ENCODE assay signal across 8 mouse cellular contexts in the genomic region with DNA sequence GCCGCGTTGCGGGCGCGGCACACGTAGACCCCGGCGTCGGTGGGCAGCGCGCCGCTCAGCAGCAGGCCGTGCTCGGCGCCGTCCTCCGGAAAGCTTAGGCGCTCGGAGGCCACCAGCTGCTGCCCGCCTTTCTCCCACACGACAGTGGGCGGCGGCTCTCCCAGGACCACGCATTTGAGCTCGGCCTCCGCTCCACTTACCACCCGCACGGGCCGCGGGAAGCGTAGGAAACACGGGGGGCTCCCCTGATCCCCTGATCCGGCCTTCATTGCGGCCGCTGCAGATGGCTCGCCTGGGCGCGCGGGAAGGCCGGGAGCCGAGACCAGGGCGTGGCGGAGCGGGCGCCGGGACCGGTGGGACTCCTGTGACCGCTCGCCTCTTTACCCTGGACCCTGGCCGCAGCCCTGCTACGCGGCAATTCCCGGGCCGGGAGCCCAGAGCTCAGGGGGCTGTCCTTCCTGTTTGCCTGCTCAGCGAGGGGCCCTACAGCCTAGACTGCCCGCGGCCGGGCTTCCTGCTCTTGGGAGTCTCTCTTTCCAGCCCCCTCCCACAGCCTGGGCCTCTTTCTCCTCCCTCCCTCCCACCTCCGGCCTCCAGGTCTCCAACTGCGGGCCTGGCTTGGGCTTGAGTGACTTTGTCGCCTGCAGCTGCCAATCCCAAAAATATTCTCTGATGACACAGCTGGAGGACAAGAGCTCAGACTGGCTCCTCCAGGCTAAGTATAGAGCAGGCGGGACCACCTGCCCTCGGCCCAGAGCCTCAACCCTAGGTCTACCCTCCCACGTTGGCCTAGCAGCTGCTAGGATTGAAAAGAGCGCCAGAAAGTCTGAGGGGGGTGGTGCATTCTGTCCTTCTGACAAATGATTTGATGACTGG. TPM values are rescaled to one million over a fixed set of nuclear protein-coding genes. Genes with fewer than 3 reads are reported as not detected.
A peak's percentile ranks its signal among the peaks of the same experiment; 100 is the strongest.
DNase-seq lines count a peak whose midpoint lies in the region; ATAC-seq and TF ChIP-seq lines count a peak whose summit lies in the region.

TSS of gene Obsl1 (minus strand) at position 497 of the 876 bp plus-strand sequence.

- WGBS in forebrain, embryonic 12.5 days = under 1% methylated on average over 65 of the region's 65 CpGs
- 2% methylated on average over 65 of the region's 65 CpGs for WGBS in small intestine, adult 2 months

- intact Hi-C loops in heart, postnatal 10 days (cut with DNase I) = loop anchor here (1.0 to 5.0 kb wide), 3 partner anchors 15 to 53 kb away; partner anchors contain the start of genes Slc4a3 and Stk11ip

- no peaks in the 10 kb centered on the region for H3K9me3 ChIP-seq in ES-Bruce4 (replicated peaks; ENCODE audit: control insufficient read depth, insufficient read depth, low read length, poor library complexity, severe bottlenecking)
- no peaks in the 10 kb centered on the region for H3K9me3 ChIP-seq in forebrain, embryonic 12.5 days

- no peak for TF ChIP-seq CTCF in ES-Bruce4 (IDR thresholded peaks at IDR 0.05; ENCODE audit: low read depth, low read length)
- no peak for TF ChIP-seq CTCF in small intestine, adult 2 months (IDR thresholded peaks at IDR 0.05; ENCODE audit: extremely low read depth, insufficient read length, insufficient replicate concordance, low read depth, low read length)

- H3K4me3 ChIP-seq in ES-Bruce4 (ENCODE audit: low read depth, low read length) = peak within 1 kb of the TSS; percentile 57
- H3K4me3 ChIP-seq in forebrain, embryonic 12.5 days (replicated peaks) = peak within 1 kb of the TSS; percentile 66
- peak within 1 kb of the TSS; percentile 66 for H3K4me3 ChIP-seq in small intestine, adult 2 months (ENCODE audit: low read depth, low read length)

- H3K36me3 ChIP-seq in ES-Bruce4 (ENCODE audit: control insufficient read depth, insufficient read depth, low read length, poor library complexity, severe bottlenecking) = no peaks in the 10 kb centered on the region
- H3K36me3 ChIP-seq in forebrain, embryonic 12.5 days (replicated peaks) = peaks cover 18% of the 10 kb centered on the region
- H3K36me3 ChIP-seq in small intestine, adult 2 months (ENCODE audit: control insufficient read depth, insufficient read depth, low read length) = no peaks in the 10 kb centered on the region

- H3K4me1 ChIP-seq in ES-Bruce4 (ENCODE audit: control insufficient read depth, insufficient read depth, low read length) = peaks cover 11% of the 10 kb centered on the region
- peaks cover 20% of the 10 kb centered on the region for H3K4me1 ChIP-seq in forebrain, embryonic 12.5 days
- no peaks in the 10 kb centered on the region for H3K4me1 ChIP-seq in small intestine, adult 2 months (ENCODE audit: control insufficient read depth, insufficient read depth, insufficient read length, low read length)

- ATAC-seq in forebrain, embryonic 12.5 days (ENCODE audit: low FRiP score) = peak; percentile 77

- TF ChIP-seq EP300 in ES-Bruce4 (IDR thresholded peaks at IDR 0.05; ENCODE audit: insufficient read depth, low read depth, low read length) = peak; percentile 20; the same call in 1 of the 2 replicates

- peak within 1 kb of the TSS; percentile 91 for H3K9ac ChIP-seq in ES-Bruce4 (ENCODE audit: low read depth, poor library complexity, severe bottlenecking)
- H3K9ac ChIP-seq in forebrain, embryonic 12.5 days = peak within 1 kb of the TSS; percentile 76

- H3K27me3 ChIP-seq in ES-Bruce4 (ENCODE audit: control insufficient read depth, insufficient read depth, low read length, poor library complexity, severe bottlenecking) = no peaks in the 10 kb centered on the region
- H3K27me3 ChIP-seq in forebrain, embryonic 12.5 days = peaks cover 29% of the 10 kb centered on the region
- peaks cover 13% of the 10 kb centered on the region for H3K27me3 ChIP-seq in small intestine, adult 2 months (ENCODE audit: control insufficient read depth, insufficient read depth, low read length)

- DNase-seq in adrenal gland, postnatal 14 days = peak; percentile 80
- peak; percentile 89 to 92 for DNase-seq in heart, postnatal 10 days
- DNase-seq in layer of hippocampus, postnatal 25 days (ENCODE audit: extremely low spot score in 1 of 2, low spot score in 1 of 2) = no peak
- peak; percentile 49 for DNase-seq in lung, postnatal 36 days
- no peak for DNase-seq in natural killer cell, adult 2 months (ENCODE audit: low spot score in 2 of 2)

- peak within 1 kb of the TSS; percentile 87 for H3K4me2 ChIP-seq in forebrain, embryonic 12.5 days

- no peak for TF ChIP-seq POLR2A in ES-Bruce4 (IDR thresholded peaks at IDR 0.05; ENCODE audit: insufficient read depth, low read length)
- TF ChIP-seq POLR2A in small intestine, adult 2 months (IDR thresholded peaks at IDR 0.05; ENCODE audit: low read depth, low read length) = no peak

- H3K27ac ChIP-seq in ES-Bruce4 (ENCODE audit: insufficient read depth, low read length) = no peak within 1 kb of the TSS
- peak within 1 kb of the TSS; percentile 83 for H3K27ac ChIP-seq in forebrain, embryonic 12.5 days
- H3K27ac ChIP-seq in small intestine, adult 2 months (ENCODE audit: insufficient read depth, low read depth, low read length) = no peak within 1 kb of the TSS

RNA-seq across cellular contexts. Expression of gene Obsl1, which starts in this region (rescaled TPM):
- polyA plus RNA-seq in ES-Bruce4 (2011; ENCODE audit: insufficient read depth, insufficient read length, low read depth, missing spikeins) = 32.6 and 32.9 TPM in 2 replicates
- total RNA-seq in adrenal gland, postnatal 14 days (2021) = 98.3 and 99.4 TPM in 2 replicates
- 31.8 and 36.8 TPM in 2 replicates for polyA plus RNA-seq in forebrain, embryonic 12.5 days (2016; fragmentation: Nextera tagmentation; extraction: Ambion mirVana)
- total RNA-seq in heart, postnatal 10 days (2021) = 100 to 1,000 TPM; 171 to 173 TPM
- total RNA-seq in layer of hippocampus, postnatal 25 days (2021) = 10 to 100 TPM; 18.9 to 20.2 TPM
- polyA plus RNA-seq in small intestine, adult 2 months (2012; rRNA removed) = 4.3 and 6.3 TPM in 2 replicates

Comparison
In these comparisons a context has a peak if more than half of its experiments do, and no peak if none do; other contexts are left out.
1. DNase-seq: peak in adrenal gland, postnatal 14 days (single experiment), heart, postnatal 10 days (2 of 2) and lung, postnatal 36 days (single experiment); none in layer of hippocampus, postnatal 25 days (0 of 2) and natural killer cell, adult 2 months (0 of 2).
2. Peak in every context shown above with its lines, with median percentiles within 50 percentile points of each other: H3K4me3 ChIP-seq.